Mouse (Mus musculus) ES-E14 (cell line): ENCODE data around the gene Slc37a4.

ENCODE experiments used
- CHD2 ChIP-seq: IDR thresholded peaks from 2 replicates; pipeline ENCODE4 v1.6.1; 2014; ENCODE audit warnings: mild to moderate bottlenecking, low read depth, low read length, inconsistent platforms
- HCFC1 ChIP-seq: IDR thresholded peaks from 2 replicates; pipeline ENCODE4 v1.6.1; 2012; ENCODE audit warnings: low read length, inconsistent platforms, borderline replicate concordance; ENCODE audit not compliant: insufficient read depth
- ZC3H11A ChIP-seq: IDR thresholded peaks from 2 replicates; pipeline ENCODE4 v1.6.1; 2012; ENCODE audit warnings: low read depth, mild to moderate bottlenecking, inconsistent platforms, low read length, borderline replicate concordance
- ZNF384 ChIP-seq: IDR thresholded peaks from 2 replicates; pipeline ENCODE4 v1.6.1; 2012; ENCODE audit warnings: low read depth, low read length, inconsistent platforms

DNA sequence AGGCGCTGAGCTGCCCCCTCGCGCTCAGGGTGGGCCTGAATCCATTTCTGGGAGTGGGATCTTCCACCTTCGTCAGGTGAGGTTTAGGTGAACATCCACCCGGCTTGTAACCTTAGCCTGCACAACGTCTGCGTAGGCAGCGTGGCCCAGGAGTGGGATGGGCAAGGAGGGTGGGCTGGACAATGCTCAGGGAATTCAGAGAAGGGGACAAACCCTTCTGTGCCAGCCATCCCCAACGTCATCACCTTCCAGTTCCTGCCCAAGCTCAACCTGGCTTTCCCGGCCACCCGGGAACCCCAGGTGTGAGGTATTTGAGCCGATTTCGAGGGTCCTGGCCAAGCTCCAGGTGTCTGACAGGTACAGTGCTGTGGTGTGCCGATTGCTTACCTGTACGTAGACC, 16.8 kb upstream of the Slc37a4 start:
- TF ChIP-seq CHD2 (no peak), ZNF384 (no peak), ZC3H11A (no peak), HCFC1 (no peak)
